Mouse (Mus musculus): ENCODE results near the gene Mfn1. TPM values are rescaled to one million over a fixed set of nuclear protein-coding genes. Genes with fewer than 3 reads are reported as not detected.

Gene Mfn1
- total RNA-seq (2021), result 74.2 and 83.9 TPM in 2 replicates
- long read RNA-seq, full-length matches to known transcripts, result 63 of 81 reads
- long read RNA-seq, partial matches to known transcripts, result 10 of 81 reads
- long read RNA-seq, other reads (novel, unspliced or antisense), result 8 of 81 reads

- peak; percentile 93 for DNase-seq
Measured at GRCm38 (mm10) chr3:32529303-32529898, at the start of gene Mfn1. Mfn1 (plus strand) TSS chr3:32529465.

GRCm38 (mm10) chr3:32479961-32480360 lies 49.3 kb upstream of the Mfn1 start:
- DNase-seq, result no peak

GRCm38 (mm10) chr3:32483035-32483434 lies 46.2 kb upstream of the Mfn1 start:
- no peak for DNase-seq

GRCm38 (mm10) chr3:32486543-32486942 lies 42.7 kb upstream of the Mfn1 start:
- no peak for DNase-seq

GRCm38 (mm10) chr3:32488172-32488571 lies 41.1 kb upstream of the Mfn1 start:
- DNase-seq, result no peak

GRCm38 (mm10) chr3:32490076-32490927 lies 39.0 kb upstream of the Mfn1 start:
- DNase-seq, result no peak

GRCm38 (mm10) chr3:32490928-32491315 lies 38.3 kb upstream of the Mfn1 start:
- no peak for DNase-seq

- no peak for DNase-seq
Measured at GRCm38 (mm10) chr3:32492097-32493090, 36.9 kb upstream of the Mfn1 start, which contains the start of gene Kcnmb3. Kcnmb3 (minus strand) TSS chr3:32492231.

GRCm38 (mm10) chr3:32494387-32495087 lies 34.7 kb upstream of the Mfn1 start:
- DNase-seq, result no peak

GRCm38 (mm10) chr3:32495088-32495770 lies 34.0 kb upstream of the Mfn1 start:
- no peak for DNase-seq

GRCm38 (mm10) chr3:32495856-32496710 lies 33.2 kb upstream of the Mfn1 start:
- DNase-seq, result no peak

- no peak for DNase-seq
Measured at GRCm38 (mm10) chr3:32496711-32497070, 32.6 kb upstream of the Mfn1 start.

GRCm38 (mm10) chr3:32500346-32500745 lies 28.9 kb upstream of the Mfn1 start:
- no peak for DNase-seq

GRCm38 (mm10) chr3:32505841-32506240 lies 23.4 kb upstream of the Mfn1 start:
- no peak for DNase-seq

- DNase-seq, result no peak
Measured at GRCm38 (mm10) chr3:32506366-32507225, 22.7 kb upstream of the Mfn1 start.

GRCm38 (mm10) chr3:32508666-32509324 lies 20.5 kb upstream of the Mfn1 start:
- DNase-seq, result peak; percentile 56

- no peak for DNase-seq
Measured at GRCm38 (mm10) chr3:32509496-32510374, 19.5 kb upstream of the Mfn1 start, which contains the start of gene Zfp639. Zfp639 (plus strand) TSS chr3:32510259.

Data from adrenal gland, postnatal 25 days (tissue).